Mouse (Mus musculus): Measurements from ENCODE around the gene Inip. TPM values are rescaled to one million over a fixed set of nuclear protein-coding genes. Genes with fewer than 3 reads are reported as not detected.
A peak's percentile ranks its signal among the peaks of the same experiment; 100 is the strongest.

Inip gene
- total and polyA plus RNA-seq, 3 experiments, result 41.7 to 95.8 (median 67.9) TPM

DNA sequence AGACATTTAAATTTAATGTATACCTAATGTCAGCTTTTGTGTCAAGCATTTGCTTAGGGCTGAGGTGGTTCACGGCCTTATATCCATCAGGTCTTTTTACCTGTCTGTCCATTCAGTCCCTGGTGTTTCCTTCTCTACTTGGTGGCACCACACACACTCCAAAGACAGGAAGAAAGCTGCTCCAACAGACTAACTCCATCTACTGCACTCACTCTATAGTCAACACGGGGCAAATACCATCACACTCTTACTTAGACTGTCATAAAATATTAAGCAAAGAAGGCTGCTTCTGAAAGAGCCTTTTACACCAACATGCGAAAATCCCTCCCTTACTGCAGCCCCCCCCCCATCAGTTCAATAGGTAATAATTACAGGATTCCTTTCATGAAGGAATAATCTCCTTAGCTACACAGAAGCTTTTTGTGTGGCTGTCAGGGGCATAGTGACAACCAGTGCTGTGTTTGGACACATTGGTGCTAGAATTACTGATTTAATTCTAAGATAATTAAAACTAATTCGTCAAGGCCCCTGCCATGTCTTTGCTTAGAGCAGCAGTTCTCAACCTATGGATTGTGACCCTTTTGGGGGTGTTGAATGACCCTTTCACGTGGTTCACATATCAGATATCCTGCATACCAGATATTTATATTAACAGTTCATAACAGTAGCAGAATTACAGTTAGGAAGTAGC, 74.1 kb downstream of the Inip start:
- Histone ChIP-seq H3K36me3 (replicated peaks) (peaks cover 9% of the 10 kb centered on the region), H3K4me1 (ENCODE audit: insufficient read depth, low read depth, low read length) (peaks cover 67% of the 10 kb centered on the region), H3K27me3 (ENCODE audit: insufficient read depth, low read length) (no peaks in the 10 kb centered on the region), H3K4me3 (ENCODE audit: low read depth, low read length) (no peak overlapping the region), H3K9me3 (replicated peaks) (no peaks in the 10 kb centered on the region)
- no peak for DNase-seq (ENCODE audit: low spot score)
- TF ChIP-seq CTCF (IDR thresholded peaks at IDR 0.05; ENCODE audit: low read depth, low read length) (no peak), POLR2AphosphoS5 (IDR thresholded peaks at IDR 0.05; ENCODE audit: insufficient replicate concordance, low read depth, low read length) (no peak), GATA2 (IDR thresholded peaks at IDR 0.05; ENCODE audit: borderline replicate concordance, low read depth, low read length) (no peak), TAL1 (conservative IDR thresholded peaks at IDR 0.05; ENCODE audit: low read depth, low read length) (no peak), GATA1 (IDR thresholded peaks at IDR 0.05; ENCODE audit: borderline replicate concordance, low read length) (no peak)
- no peak for ATAC-seq (ENCODE audit: extremely low read depth, insufficient number of reproducible peaks, low FRiP score, poor library complexity, severe bottlenecking)

DNA sequence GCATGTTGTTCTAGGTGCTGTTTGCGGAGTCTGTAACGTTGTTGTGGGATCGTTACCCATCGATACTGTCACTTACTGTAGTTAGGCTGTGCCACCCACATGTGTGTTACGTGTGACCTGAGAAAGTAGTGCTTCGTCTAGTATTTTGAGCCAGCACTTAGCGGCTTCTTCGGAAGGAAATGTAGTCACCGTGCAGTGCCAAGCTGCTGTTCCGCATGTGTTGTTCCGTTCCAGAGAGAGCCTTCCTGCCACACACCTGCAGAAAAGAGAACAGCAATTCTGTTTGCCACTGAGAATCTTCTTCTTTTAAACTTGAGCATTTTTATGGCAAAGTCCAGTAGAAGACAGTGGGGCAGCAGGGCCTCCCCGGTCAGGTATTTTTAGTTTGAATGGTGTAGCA, 74.9 kb downstream of the Inip start:
- H3K9me3 ChIP-seq (replicated peaks), result no peaks in the 10 kb centered on the region
- no peak for ATAC-seq (ENCODE audit: extremely low read depth, insufficient number of reproducible peaks, low FRiP score, poor library complexity, severe bottlenecking)
- no peak for DNase-seq (ENCODE audit: low spot score)
- H3K36me3 ChIP-seq (replicated peaks), result peaks cover 13% of the 10 kb centered on the region
- H3K27me3 ChIP-seq (ENCODE audit: insufficient read depth, low read length), result no peaks in the 10 kb centered on the region
- H3K4me1 ChIP-seq (ENCODE audit: insufficient read depth, low read depth, low read length), result peaks cover 64% of the 10 kb centered on the region
- TF ChIP-seq GATA1 (IDR thresholded peaks at IDR 0.05; ENCODE audit: borderline replicate concordance, low read length) (no peak), GATA2 (IDR thresholded peaks at IDR 0.05; ENCODE audit: borderline replicate concordance, low read depth, low read length) (no peak), CTCF (IDR thresholded peaks at IDR 0.05; ENCODE audit: low read depth, low read length) (no peak), POLR2AphosphoS5 (IDR thresholded peaks at IDR 0.05; ENCODE audit: insufficient replicate concordance, low read depth, low read length) (no peak), TAL1 (conservative IDR thresholded peaks at IDR 0.05; ENCODE audit: low read depth, low read length) (no peak)
- no peak overlapping the region for H3K4me3 ChIP-seq (ENCODE audit: low read depth, low read length)

DNA sequence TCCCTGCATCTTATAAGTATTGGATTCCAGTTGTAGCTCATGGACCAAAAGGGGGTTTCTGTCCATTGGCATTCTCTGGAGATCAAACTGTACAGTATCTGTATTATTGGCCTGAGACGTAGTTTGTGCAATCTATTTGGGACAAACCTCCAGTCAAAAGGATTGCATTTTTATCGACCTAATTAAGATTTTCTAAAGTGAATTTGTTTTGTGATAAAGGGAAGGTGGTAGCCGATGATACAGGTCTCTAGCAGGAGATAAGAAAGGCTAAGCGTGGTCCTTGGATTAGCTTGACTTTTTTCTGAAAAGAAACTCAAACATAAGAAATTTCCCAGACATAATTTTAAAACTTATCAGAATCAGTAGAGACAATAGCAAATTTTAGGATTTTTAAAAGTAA, 75.8 kb downstream of the Inip start:
- peaks cover 57% of the 10 kb centered on the region for H3K4me1 ChIP-seq (ENCODE audit: insufficient read depth, low read depth, low read length)
- TF ChIP-seq GATA1 (IDR thresholded peaks at IDR 0.05; ENCODE audit: borderline replicate concordance, low read length) (no peak), TAL1 (conservative IDR thresholded peaks at IDR 0.05; ENCODE audit: low read depth, low read length) (peak; percentile 58), CTCF (IDR thresholded peaks at IDR 0.05; ENCODE audit: low read depth, low read length) (no peak)
- no peaks in the 10 kb centered on the region for H3K9me3 ChIP-seq (replicated peaks)
- peaks cover 14% of the 10 kb centered on the region for H3K36me3 ChIP-seq (replicated peaks)
- ATAC-seq (ENCODE audit: extremely low read depth, insufficient number of reproducible peaks, low FRiP score, poor library complexity, severe bottlenecking) (peak; percentile 60), DNase-seq (ENCODE audit: low spot score) (peak; percentile 6)
- no peak overlapping the region for H3K4me3 ChIP-seq (ENCODE audit: low read depth, low read length)
- no peaks in the 10 kb centered on the region for H3K27me3 ChIP-seq (ENCODE audit: insufficient read depth, low read length)

DNA sequence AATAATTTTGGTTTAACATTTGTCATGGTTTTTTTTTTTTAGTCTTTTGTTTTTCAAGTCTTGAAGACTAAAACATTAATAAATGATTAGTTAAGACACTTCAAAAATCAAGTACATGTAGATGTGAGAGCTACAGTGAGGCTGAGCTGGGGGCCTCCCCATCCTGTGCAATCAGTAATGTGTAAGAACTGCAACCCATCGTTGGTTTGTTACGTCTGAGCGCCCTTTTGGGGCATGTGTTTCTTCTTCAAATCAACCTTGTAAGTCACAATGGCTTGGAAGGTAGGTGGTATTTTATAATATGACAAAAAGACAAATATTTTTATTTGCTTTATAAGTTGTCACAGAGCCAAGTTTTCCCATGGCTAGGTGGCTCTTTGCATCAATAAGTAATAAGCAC, 79.6 kb downstream of the Inip start:
- TF ChIP-seq TAL1 (conservative IDR thresholded peaks at IDR 0.05; ENCODE audit: low read depth, low read length), result no peak
- TF ChIP-seq POLR2AphosphoS5 (IDR thresholded peaks at IDR 0.05; ENCODE audit: insufficient replicate concordance, low read depth, low read length), result no peak
- no peak for TF ChIP-seq GATA1 (IDR thresholded peaks at IDR 0.05; ENCODE audit: borderline replicate concordance, low read length)
- TF ChIP-seq CTCF (IDR thresholded peaks at IDR 0.05; ENCODE audit: low read depth, low read length), result no peak
- TF ChIP-seq GATA2 (IDR thresholded peaks at IDR 0.05; ENCODE audit: borderline replicate concordance, low read depth, low read length), result no peak
- Histone ChIP-seq H3K4me1 (ENCODE audit: insufficient read depth, low read depth, low read length) (peaks cover 29% of the 10 kb centered on the region), H3K4me3 (ENCODE audit: low read depth, low read length) (no peak overlapping the region), H3K9me3 (replicated peaks) (no peaks in the 10 kb centered on the region), H3K27me3 (ENCODE audit: insufficient read depth, low read length) (no peaks in the 10 kb centered on the region), H3K36me3 (replicated peaks) (peaks cover 34% of the 10 kb centered on the region)
- no peak for ATAC-seq (ENCODE audit: extremely low read depth, insufficient number of reproducible peaks, low FRiP score, poor library complexity, severe bottlenecking)
- DNase-seq (ENCODE audit: low spot score), result no peak

Other genes with a start within 250 kb of the Inip start
- gene Hsdl2, start 220.0 kb downstream of the Inip start, total RNA-seq (2014; fragmentation: Nextera tagmentation), result 25.0 and 38.5 TPM in 2 replicates
- 17.9 and 18.5 TPM in 2 replicates for gene Hsdl2, start 220.0 kb downstream of the Inip start, total RNA-seq (2017)
- 1.9 and 2.0 TPM in 2 replicates for gene Hsdl2, start 220.0 kb downstream of the Inip start, polyA plus RNA-seq (2012)
- 30.8 and 33.8 TPM in 2 replicates for gene E130308A19Rik, start 175.4 kb downstream of the Inip start, total RNA-seq (2014; fragmentation: Nextera tagmentation)
- gene E130308A19Rik, start 175.4 kb downstream of the Inip start, total RNA-seq (2017), result 7.0 and 8.1 TPM in 2 replicates
- gene E130308A19Rik, start 175.4 kb downstream of the Inip start, polyA plus RNA-seq (2012), result 6.1 and 7.5 TPM in 2 replicates
- gene Snx30, start 4.3 kb upstream of the Inip start, total RNA-seq (2014; fragmentation: Nextera tagmentation), result 8.2 and 9.8 TPM in 2 replicates
- 33.2 and 36.4 TPM in 2 replicates for gene Snx30, start 4.3 kb upstream of the Inip start, total RNA-seq (2017)
- 4.7 and 5.4 TPM in 2 replicates for gene Snx30, start 4.3 kb upstream of the Inip start, polyA plus RNA-seq (2012)
- not detected in 2 replicates for gene Slc46a2, start 113.5 kb upstream of the Inip start, total RNA-seq (2014; fragmentation: Nextera tagmentation)
- 0.05 and 0.06 TPM in 2 replicates for gene Slc46a2, start 113.5 kb upstream of the Inip start, total RNA-seq (2017)
- not detected in 2 replicates for gene Slc46a2, start 113.5 kb upstream of the Inip start, polyA plus RNA-seq (2012)
- gene Mup4, start 159.1 kb upstream of the Inip start, total RNA-seq (2014; fragmentation: Nextera tagmentation), result not detected in 2 replicates
- gene Mup4, start 159.1 kb upstream of the Inip start, total RNA-seq (2017), result not detected in 2 replicates
- not detected in 2 replicates for gene Mup4, start 159.1 kb upstream of the Inip start, polyA plus RNA-seq (2012)
- gene Mup6, start 162.7 kb upstream of the Inip start, total RNA-seq (2014; fragmentation: Nextera tagmentation), result not detected in 2 replicates
- gene Mup6, start 162.7 kb upstream of the Inip start, total RNA-seq (2017), result not detected in 2 replicates
- not detected in 2 replicates for gene Mup6, start 162.7 kb upstream of the Inip start, polyA plus RNA-seq (2012)

Measured in G1E (cell line).